Mouse (Mus musculus) stomach, embryonic 15.5 days (tissue): ENCODE results near the gene Slc6a16. TPM values are rescaled to one million over a fixed set of nuclear protein-coding genes. Genes with fewer than 3 reads are reported as not detected.
A peak's percentile ranks its signal among the peaks of the same experiment; 100 is the strongest.

Source experiments
- ATAC-seq: fragments of 200-750 bp; cut with Nextera tagmentation; 2 replicates; pipeline ENCODE4 v1.8.0; 2017; ENCODE audit warnings: low read depth, moderate number of reproducible peaks, moderate TSS enrichment; ENCODE audit not compliant: insufficient read depth, low FRiP score
- H3K27ac ChIP-seq: fragments of 300-500 bp; sonication (generic); 2 replicates; pipeline ENCODE4 v1.5.1; 2015; ENCODE audit warnings: mild to moderate bottlenecking, inconsistent platforms
- H3K27me3 ChIP-seq: fragments of 300-500 bp; sonication (generic); replicated peaks from 2 replicates; pipeline ENCODE4 v1.6.1; 2015; ENCODE audit warnings: inconsistent platforms
- H3K36me3 ChIP-seq: fragments of 300-500 bp; sonication (generic); 2 replicates; pipeline ENCODE4 v1.6.1; 2015; ENCODE audit warnings: inconsistent platforms
- H3K4me1 ChIP-seq: fragments of 300-500 bp; sonication (generic); 2 replicates; pipeline ENCODE4 v1.6.1; 2015; ENCODE audit warnings: inconsistent platforms
- H3K4me2 ChIP-seq: fragments of 300-500 bp; sonication (generic); 2 replicates; pipeline ENCODE4 v1.6.1; 2015; ENCODE audit warnings: mild to moderate bottlenecking, inconsistent platforms
- H3K4me3 ChIP-seq: fragments of 300-500 bp; sonication (generic); replicated peaks from 2 replicates; pipeline ENCODE4 v1.5.1; 2015; ENCODE audit warnings: inconsistent platforms
- H3K9ac ChIP-seq: fragments of 300-500 bp; sonication (generic); 2 replicates; pipeline ENCODE4 v1.6.1; 2015; ENCODE audit warnings: inconsistent platforms
- H3K9me3 ChIP-seq: fragments of 300-500 bp; sonication (generic); 2 replicates; pipeline ENCODE4 v1.6.1; 2016; ENCODE audit warnings: inconsistent platforms
- WGBS: fragments of 180-500 bp; shearing (Covaris S2); methylation state at CpG from one replicate; pipeline ENCODE4 v1.1.7; 2015; 5-methylcytosine and 5-hydroxymethylcytosine counted together
- polyA plus RNA-seq: library from polyadenylated mRNA; unstranded; fragments of >200 nt; fragmentation: Nextera tagmentation; extraction: Ambion mirVana; gene quantifications from 2 replicates; pipeline ENCODE4 v1.2.1, GENCODE M21; 2015

Slc6a16 gene
- polyA plus RNA-seq, 1 experiment from 2014 or later, result not detected

DNA sequence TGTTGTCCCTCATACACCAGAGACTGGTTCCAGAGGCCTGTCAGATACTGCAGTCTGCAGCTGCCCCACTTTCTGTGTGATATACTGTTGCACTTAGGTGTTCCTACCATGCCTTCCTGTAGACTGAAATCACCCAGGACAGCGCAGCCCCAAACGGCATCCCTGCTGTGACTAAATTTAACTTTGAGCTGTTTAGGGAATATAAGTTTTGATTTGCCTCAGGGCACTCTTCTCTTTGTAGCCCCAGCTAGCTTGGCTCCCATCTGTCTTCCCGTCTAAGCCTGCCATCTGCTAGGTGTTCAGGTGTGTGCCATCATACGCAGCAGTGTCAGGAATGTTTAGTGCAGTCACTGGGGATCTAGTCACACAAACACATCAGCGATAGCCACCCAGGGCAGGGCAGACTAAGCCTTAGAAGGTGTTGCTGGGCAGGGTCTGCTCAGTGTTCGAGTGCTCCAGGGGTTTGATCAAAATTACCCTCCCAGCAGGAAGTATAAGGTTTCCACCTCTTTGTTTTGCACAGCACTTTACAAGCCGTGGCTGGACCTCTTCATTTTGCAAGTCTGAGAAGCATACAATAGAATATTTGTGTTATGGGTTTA lies 22.2 kb downstream of the Slc6a16 start:
- 65% methylated on average over 7 of the region's 7 CpGs for WGBS
- H3K4me1 ChIP-seq, result no peaks in the 10 kb centered on the region
- no peak for ATAC-seq

GRCm38 (mm10) chr7:45264348-45264747 lies 23.5 kb downstream of the Slc6a16 start:
- no peak for ATAC-seq
- Histone ChIP-seq H3K4me1 (no peaks in the 10 kb centered on the region), H3K4me2 (no peak overlapping the region), H3K9me3 (no peaks in the 10 kb centered on the region), H3K36me3 (no peaks in the 10 kb centered on the region), H3K4me3 (no peak overlapping the region), H3K9ac (no peak overlapping the region), H3K27me3 (0 out of 2 replicates have a peak, but pooled peaks cover 4% of the 10 kb centered on the region), H3K27ac (no peak overlapping the region)
- 77% methylated on average over 3 of the region's 3 CpGs for WGBS

More for the DNA sequence above, 22.2 kb downstream of the Slc6a16 start:
- 0 out of 2 replicates have a peak, but pooled peaks cover 4% of the 10 kb centered on the region for H3K27me3 ChIP-seq
- H3K9me3 ChIP-seq, result no peaks in the 10 kb centered on the region
- no peaks in the 10 kb centered on the region for H3K36me3 ChIP-seq
- H3K4me3 ChIP-seq, result no peak overlapping the region
- no peak overlapping the region for H3K9ac ChIP-seq
- H3K4me2 ChIP-seq, result no peak overlapping the region
- H3K27ac ChIP-seq, result no peak overlapping the region

DNA sequence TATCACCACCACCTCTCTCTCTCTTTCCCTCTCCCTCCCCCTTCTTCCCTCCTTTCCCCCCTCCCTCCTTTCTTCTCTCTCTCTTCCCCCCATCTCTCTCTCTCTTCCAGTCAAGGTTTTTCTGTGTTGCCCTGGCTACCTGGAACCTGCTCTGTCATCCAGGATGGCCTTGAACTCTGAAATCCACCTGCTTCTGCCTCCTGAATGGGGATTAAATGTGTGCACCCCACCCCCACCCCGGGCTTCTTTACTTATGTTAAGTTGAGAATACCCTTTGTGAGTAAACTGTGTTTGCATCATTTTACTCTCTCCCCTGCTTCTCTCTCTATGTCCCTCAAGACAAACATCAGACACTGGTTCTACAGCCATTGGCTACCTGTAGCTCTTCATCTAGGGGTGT lies 24.6 kb downstream of the Slc6a16 start:
- no peaks in the 10 kb centered on the region for H3K9me3 ChIP-seq
- ATAC-seq, result no peak
- H3K4me3 ChIP-seq, result no peak overlapping the region
- 0 out of 2 replicates have a peak, but pooled peaks cover 4% of the 10 kb centered on the region for H3K27me3 ChIP-seq
- 86% methylated on average over 1 of the region's 1 CpGs for WGBS
- no peaks in the 10 kb centered on the region for H3K4me1 ChIP-seq
- H3K9ac ChIP-seq, result no peak overlapping the region
- H3K36me3 ChIP-seq, result no peaks in the 10 kb centered on the region
- H3K27ac ChIP-seq, result no peak overlapping the region
- no peak overlapping the region for H3K4me2 ChIP-seq

GRCm38 (mm10) chr7:45272786-45273412 lies 32.0 kb downstream of the Slc6a16 start:
- Histone ChIP-seq H3K27me3 (0 out of 2 replicates have a peak, but pooled peaks cover under 1% of the 10 kb centered on the region), H3K27ac (no peak overlapping the region), H3K9ac (no peak overlapping the region), H3K4me1 (no peaks in the 10 kb centered on the region), H3K9me3 (no peaks in the 10 kb centered on the region), H3K4me3 (no peak overlapping the region), H3K4me2 (no peak overlapping the region), H3K36me3 (no peaks in the 10 kb centered on the region)
- 50% methylated on average over 10 of the region's 10 CpGs for WGBS
- ATAC-seq, result no peak

- no peak overlapping the region for H3K4me2 ChIP-seq
- H3K4me3 ChIP-seq, result no peak overlapping the region
- H3K4me1 ChIP-seq, result no peaks in the 10 kb centered on the region
- H3K27ac ChIP-seq, result no peak overlapping the region
- 83% methylated on average over 8 of the region's 8 CpGs for WGBS
- no peaks in the 10 kb centered on the region for H3K9me3 ChIP-seq
- no peak overlapping the region for H3K9ac ChIP-seq
- ATAC-seq, result no peak
- H3K27me3 ChIP-seq, result no peaks in the 10 kb centered on the region; the same call in 1 of the 2 replicates
- no peaks in the 10 kb centered on the region for H3K36me3 ChIP-seq
Measured at GRCm38 (mm10) chr7:45273672-45274071, 32.8 kb downstream of the Slc6a16 start.

- Histone ChIP-seq H3K27ac (no peak within 1 kb of the TSS), H3K9me3 (no peaks in the 10 kb centered on the region), H3K4me1 (no peaks in the 10 kb centered on the region), H3K4me3 (peak within 1 kb of the TSS; percentile 37), H3K27me3 (no peaks in the 10 kb centered on the region; the same call in 1 of the 2 replicates), H3K4me2 (peak within 1 kb of the TSS; percentile 62), H3K36me3 (no peaks in the 10 kb centered on the region), H3K9ac (no peak within 1 kb of the TSS; the same call in 1 of the 2 replicates)
- WGBS, result 7% methylated on average over 44 of the region's 44 CpGs
- ATAC-seq, result 0 out of 2 replicates have a peak, but pooled peaks have one; percentile 42
Measured at GRCm38 (mm10) chr7:45277136-45277760, 36.4 kb downstream of the Slc6a16 start, which contains the start of gene Slc6a21. TSS of gene Slc6a21 (plus strand) at chr7:45277513.

DNA sequence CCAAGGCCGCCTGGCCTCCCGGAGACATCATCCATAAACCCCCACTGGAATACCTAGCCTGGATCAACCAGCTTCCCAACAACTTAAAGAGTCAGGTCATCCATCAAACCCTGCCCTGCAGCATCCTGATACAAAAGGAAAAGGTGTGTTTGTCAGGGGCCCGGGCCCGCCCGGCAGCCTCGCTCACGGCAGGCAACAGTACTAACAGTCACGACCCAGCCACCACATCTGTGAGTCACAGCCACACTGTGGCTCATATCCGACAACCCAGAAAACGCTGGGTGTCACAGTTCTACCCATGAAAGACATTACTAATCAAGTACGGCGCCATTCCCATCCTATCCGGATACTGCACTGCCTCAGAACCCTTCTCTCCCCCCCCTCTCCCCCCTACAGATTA lies 45.6 kb downstream of the Slc6a16 start:
- Histone ChIP-seq H3K27ac (no peak overlapping the region), H3K4me1 (no peaks in the 10 kb centered on the region), H3K36me3 (no peaks in the 10 kb centered on the region), H3K27me3 (no peaks in the 10 kb centered on the region), H3K4me2 (no peak overlapping the region), H3K9ac (no peak overlapping the region), H3K4me3 (no peak overlapping the region), H3K9me3 (no peaks in the 10 kb centered on the region)
- WGBS, result 71% methylated on average over 13 of the region's 13 CpGs
- ATAC-seq, result no peak

DNA sequence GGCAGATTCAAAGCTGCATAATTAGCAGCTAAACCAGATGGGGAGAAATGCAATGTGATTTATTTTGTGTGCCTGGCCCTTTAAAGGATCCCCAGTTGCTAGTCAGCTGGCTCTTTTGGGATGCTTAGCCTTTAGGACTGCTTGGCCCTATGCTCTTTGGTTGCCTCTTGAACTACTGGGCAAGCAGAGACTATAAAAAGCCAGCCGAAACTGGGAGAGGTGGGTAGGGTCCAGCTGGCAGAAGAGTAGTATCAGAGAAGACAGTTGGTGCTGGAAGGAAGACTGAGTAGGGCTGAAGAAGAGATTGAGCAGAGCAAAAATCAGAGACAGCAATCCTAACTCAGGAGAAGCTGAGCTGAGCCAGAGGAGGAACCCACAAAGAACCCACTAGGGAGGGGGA lies 55.7 kb downstream of the Slc6a16 start:
- no peak overlapping the region for H3K4me2 ChIP-seq
- no peak overlapping the region for H3K27ac ChIP-seq
- H3K4me3 ChIP-seq, result no peak overlapping the region
- H3K9me3 ChIP-seq, result no peaks in the 10 kb centered on the region
- H3K36me3 ChIP-seq, result no peaks in the 10 kb centered on the region
- no peaks in the 10 kb centered on the region for H3K27me3 ChIP-seq
- 86% methylated on average over 1 of the region's 1 CpGs for WGBS
- no peak overlapping the region for H3K9ac ChIP-seq
- no peak for ATAC-seq
- 0 out of 2 replicates have a peak, but pooled peaks cover 7% of the 10 kb centered on the region for H3K4me1 ChIP-seq

GRCm38 (mm10) chr7:45297563-45297962 lies 56.7 kb downstream of the Slc6a16 start:
- ATAC-seq, result 0 out of 2 replicates have a peak, but pooled peaks have one; percentile 23
- H3K27ac ChIP-seq, result no peak overlapping the region
- no peaks in the 10 kb centered on the region for H3K36me3 ChIP-seq
- WGBS, result 65% methylated on average over 3 of the region's 3 CpGs
- H3K4me3 ChIP-seq, result no peak overlapping the region
- H3K9me3 ChIP-seq, result no peaks in the 10 kb centered on the region
- no peak overlapping the region for H3K4me2 ChIP-seq
- H3K9ac ChIP-seq, result no peak overlapping the region
- no peaks in the 10 kb centered on the region for H3K27me3 ChIP-seq
- 0 out of 2 replicates have a peak, but pooled peaks cover 7% of the 10 kb centered on the region for H3K4me1 ChIP-seq

GRCm38 (mm10) chr7:45299752-45300151 lies 58.9 kb downstream of the Slc6a16 start:
- H3K27ac ChIP-seq, result no peak overlapping the region
- H3K9ac ChIP-seq, result no peak overlapping the region
- H3K27me3 ChIP-seq, result no peaks in the 10 kb centered on the region
- peak; percentile 81 for ATAC-seq
- WGBS, result 12% methylated on average over 5 of the region's 5 CpGs
- no peak overlapping the region for H3K4me3 ChIP-seq
- H3K4me1 ChIP-seq, result 0 out of 2 replicates have a peak, but pooled peaks cover 7% of the 10 kb centered on the region
- H3K36me3 ChIP-seq, result peaks cover 13% of the 10 kb centered on the region; the same call in 1 of the 2 replicates
- no peaks in the 10 kb centered on the region for H3K9me3 ChIP-seq
- H3K4me2 ChIP-seq, result no peak overlapping the region

DNA sequence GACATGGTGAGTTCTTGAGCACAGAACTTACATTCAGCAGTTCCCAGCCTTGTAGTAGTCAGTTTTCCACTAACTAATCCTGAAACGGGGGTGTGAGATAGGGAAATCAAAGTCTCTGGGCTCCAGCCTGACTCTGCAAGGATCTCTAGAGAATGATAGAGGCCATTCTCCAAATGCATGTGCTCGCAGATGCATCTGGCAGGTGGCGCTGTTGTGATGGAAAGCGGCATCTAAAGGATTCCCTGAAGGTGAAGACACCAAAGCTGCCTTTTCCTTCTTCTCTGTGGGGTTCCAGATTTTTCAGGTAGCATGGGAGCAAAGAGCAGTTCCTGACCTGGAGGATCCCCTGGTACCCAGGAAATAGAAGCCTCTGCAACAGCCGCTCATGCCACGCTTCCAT lies 59.4 kb downstream of the Slc6a16 start:
- Histone ChIP-seq H3K9me3 (no peaks in the 10 kb centered on the region), H3K9ac (no peak overlapping the region)

GRCm38 (mm10) chr7:45302626-45303025 lies 61.7 kb downstream of the Slc6a16 start:
- Histone ChIP-seq H3K9ac (no peak overlapping the region), H3K27me3 (no peaks in the 10 kb centered on the region), H3K27ac (no peak overlapping the region), H3K4me3 (no peak overlapping the region), H3K4me2 (no peak overlapping the region), H3K9me3 (no peaks in the 10 kb centered on the region), H3K36me3 (peaks cover 14% of the 10 kb centered on the region; the same call in 1 of the 2 replicates), H3K4me1 (0 out of 2 replicates have a peak, but pooled peaks cover 7% of the 10 kb centered on the region)
- ATAC-seq, result no peak
- 54% methylated on average over 8 of the region's 8 CpGs for WGBS

More for the DNA sequence above, 59.4 kb downstream of the Slc6a16 start:
- H3K36me3 ChIP-seq, result peaks cover 14% of the 10 kb centered on the region; the same call in 1 of the 2 replicates
- WGBS, result 14% methylated on average over 6 of the region's 6 CpGs
- H3K4me2 ChIP-seq, result no peak overlapping the region
- no peak overlapping the region for H3K4me3 ChIP-seq
- H3K27ac ChIP-seq, result no peak overlapping the region
- H3K4me1 ChIP-seq, result 0 out of 2 replicates have a peak, but pooled peaks cover 7% of the 10 kb centered on the region
- ATAC-seq, result no peak
- H3K27me3 ChIP-seq, result no peaks in the 10 kb centered on the region
